Mouse (Mus musculus) neural tube, embryonic 11.5 days (tissue): ENCODE results near the gene Crybb1. TPM values are rescaled to one million over a fixed set of nuclear protein-coding genes. Genes with fewer than 3 reads are reported as not detected.

Experiments
- ATAC-seq: fragments of 200-750 bp; cut with Nextera tagmentation; 2 replicates; pipeline ENCODE4 v1.8.0; 2017; ENCODE audit warnings: moderate number of reproducible peaks, mild to moderate bottlenecking, moderate TSS enrichment, moderate library complexity; ENCODE audit not compliant: insufficient read depth, low FRiP score, low TSS enrichment
- DNase-seq: peaks from one replicate; pipeline ENCODE4 v3.0.0-alpha.2; 2015; ENCODE audit warnings: low spot score
- H3K27ac ChIP-seq: fragments of 300-500 bp; sonication (generic); 2 replicates; pipeline ENCODE4 v1.5.1; 2014; ENCODE audit warnings: low read depth, mild to moderate bottlenecking, low read length
- H3K27me3 ChIP-seq: fragments of 300-500 bp; sonication (generic); 2 replicates; pipeline ENCODE4 v1.6.1; 2014; ENCODE audit warnings: mild to moderate bottlenecking, low read length, mixed read lengths; ENCODE audit not compliant: control insufficient read depth, insufficient read depth
- H3K36me3 ChIP-seq: fragments of 300-500 bp; sonication (generic); 2 replicates; pipeline ENCODE4 v1.6.1; 2014; ENCODE audit warnings: mild to moderate bottlenecking, low read length, moderate library complexity, mixed read lengths; ENCODE audit not compliant: control insufficient read depth, insufficient read depth
- H3K4me1 ChIP-seq: fragments of 300-500 bp; sonication (generic); 2 replicates; pipeline ENCODE4 v1.6.1; 2014; ENCODE audit warnings: low read length, mixed read lengths; ENCODE audit not compliant: control insufficient read depth, insufficient read depth
- H3K4me2 ChIP-seq: fragments of 300-500 bp; sonication (generic); 2 replicates; pipeline ENCODE4 v1.6.1; 2014; ENCODE audit warnings: low read depth, mild to moderate bottlenecking, moderate library complexity
- H3K4me3 ChIP-seq: fragments of 300-500 bp; sonication (generic); 2 replicates; pipeline ENCODE4 v1.5.1; 2014; ENCODE audit warnings: low read depth, low read length
- H3K9ac ChIP-seq: fragments of 300-500 bp; sonication (generic); 2 replicates; pipeline ENCODE4 v1.6.1; 2014; ENCODE audit warnings: mild to moderate bottlenecking, low read length
- H3K9me3 ChIP-seq: fragments of 300-500 bp; sonication (generic); 2 replicates; pipeline ENCODE4 v1.6.1; 2016; ENCODE audit warnings: low read length; ENCODE audit not compliant: control insufficient read depth
- WGBS: fragments of 180-500 bp; shearing (Covaris S2); extraction: QIAGEN DNeasy Blood & Tissue Kit; methylation state at CpG from one replicate; pipeline ENCODE4 v1.1.7; 2014; 5-methylcytosine and 5-hydroxymethylcytosine counted together
- polyA plus RNA-seq: library from polyadenylated mRNA; unstranded; fragments of >200 nt; fragmentation: Nextera tagmentation; extraction: Ambion mirVana; gene quantifications from 2 replicates; pipeline ENCODE4 v1.2.1, GENCODE M21; 2014

The Crybb1 gene
- polyA plus RNA-seq, 1 experiment from 2014 or later: 0.90 TPM

- H3K27me3 ChIP-seq: no peaks in the 10 kb centered on the region
- H3K27ac ChIP-seq: no peak overlapping the region
- H3K9ac ChIP-seq: no peak overlapping the region
- H3K9me3 ChIP-seq: no peaks in the 10 kb centered on the region
- H3K4me3 ChIP-seq: no peak overlapping the region
- H3K36me3 ChIP-seq: no peaks in the 10 kb centered on the region
- DNase-seq (no peak), ATAC-seq (no peak)
- H3K4me2 ChIP-seq: no peak overlapping the region
- WGBS: 79% methylated on average over 2 of the region's 2 CpGs
- peaks cover 26% of the 10 kb centered on the region for H3K4me1 ChIP-seq
Measured at GRCm38 (mm10) chr5:112241849-112242248, 13.8 kb upstream of the Crybb1 start.

- ATAC-seq: no peak
- Histone ChIP-seq H3K27ac (no peak overlapping the region), H3K4me3 (no peak overlapping the region), H3K4me1 (peaks cover 21% of the 10 kb centered on the region), H3K27me3 (no peaks in the 10 kb centered on the region), H3K9ac (no peak overlapping the region), H3K36me3 (no peaks in the 10 kb centered on the region), H3K4me2 (no peak overlapping the region), H3K9me3 (no peaks in the 10 kb centered on the region)
- DNase-seq: no peak
- WGBS: 70% methylated on average over 5 of the region's 5 CpGs
Measured at GRCm38 (mm10) chr5:112242361-112242778, 13.2 kb upstream of the Crybb1 start.

GRCm38 (mm10) chr5:112243041-112243440 is 12.6 kb upstream of the Crybb1 start:
- Histone ChIP-seq H3K4me1 (peaks cover 14% of the 10 kb centered on the region; the same call in 1 of the 2 replicates), H3K9ac (no peak overlapping the region), H3K27ac (no peak overlapping the region), H3K4me3 (no peak overlapping the region), H3K36me3 (no peaks in the 10 kb centered on the region), H3K4me2 (no peak overlapping the region), H3K9me3 (no peaks in the 10 kb centered on the region), H3K27me3 (no peaks in the 10 kb centered on the region)
- WGBS: 52% methylated on average over 5 of the region's 5 CpGs
- ATAC-seq (no peak), DNase-seq (no peak)

GRCm38 (mm10) chr5:112243539-112244274 is 11.9 kb upstream of the Crybb1 start:
- no peak for DNase-seq
- no peaks in the 10 kb centered on the region for H3K36me3 ChIP-seq
- H3K4me3 ChIP-seq: no peak overlapping the region
- H3K4me1 ChIP-seq: peaks cover 8% of the 10 kb centered on the region; the same call in 1 of the 2 replicates
- H3K4me2 ChIP-seq: no peak overlapping the region
- H3K27ac ChIP-seq: no peak overlapping the region
- no peaks in the 10 kb centered on the region for H3K9me3 ChIP-seq
- no peak for ATAC-seq
- no peaks in the 10 kb centered on the region for H3K27me3 ChIP-seq
- H3K9ac ChIP-seq: no peak overlapping the region
- WGBS: 83% methylated on average over 10 of the region's 10 CpGs

- Histone ChIP-seq H3K4me2 (no peak overlapping the region), H3K9ac (no peak overlapping the region), H3K27ac (no peak overlapping the region), H3K36me3 (no peaks in the 10 kb centered on the region), H3K27me3 (no peaks in the 10 kb centered on the region), H3K4me3 (no peak overlapping the region), H3K4me1 (peaks cover 5% of the 10 kb centered on the region; the same call in 1 of the 2 replicates), H3K9me3 (no peaks in the 10 kb centered on the region)
- 82% methylated on average over 1 of the region's 1 CpGs for WGBS
- DNase-seq (no peak), ATAC-seq (no peak)
Measured at GRCm38 (mm10) chr5:112244275-112244562, 11.4 kb upstream of the Crybb1 start.

GRCm38 (mm10) chr5:112244890-112245615 is 10.6 kb upstream of the Crybb1 start:
- H3K27ac ChIP-seq: no peak overlapping the region
- H3K9ac ChIP-seq: no peak overlapping the region
- no peaks in the 10 kb centered on the region for H3K36me3 ChIP-seq
- no peak overlapping the region for H3K4me3 ChIP-seq
- H3K9me3 ChIP-seq: no peaks in the 10 kb centered on the region
- no peak for ATAC-seq
- H3K27me3 ChIP-seq: no peaks in the 10 kb centered on the region
- WGBS: 58% methylated on average over 8 of the region's 8 CpGs
- H3K4me1 ChIP-seq: peaks cover 5% of the 10 kb centered on the region; the same call in 1 of the 2 replicates
- no peak for DNase-seq
- no peak overlapping the region for H3K4me2 ChIP-seq

- WGBS: 43% methylated on average over 8 of the region's 8 CpGs
Measured at GRCm38 (mm10) chr5:112247399-112247798, 8.2 kb upstream of the Crybb1 start.

GRCm38 (mm10) chr5:112249106-112249505 is 6.5 kb upstream of the Crybb1 start:
- H3K9me3 ChIP-seq: no peaks in the 10 kb centered on the region
- H3K36me3 ChIP-seq: no peaks in the 10 kb centered on the region
- 82% methylated on average over 11 of the region's 11 CpGs for WGBS
- no peaks in the 10 kb centered on the region for H3K4me1 ChIP-seq
- H3K4me2 ChIP-seq: no peak overlapping the region
- H3K27me3 ChIP-seq: no peaks in the 10 kb centered on the region
- H3K9ac ChIP-seq: no peak overlapping the region
- H3K4me3 ChIP-seq: no peak overlapping the region
- DNase-seq (no peak), ATAC-seq (no peak)
- H3K27ac ChIP-seq: no peak overlapping the region

More at GRCm38 (mm10) chr5:112247399-112247798, 8.2 kb upstream of the Crybb1 start:
- DNase-seq (no peak), ATAC-seq (no peak)
- Histone ChIP-seq H3K4me3 (no peak overlapping the region), H3K27ac (no peak overlapping the region), H3K36me3 (no peaks in the 10 kb centered on the region), H3K4me1 (no peaks in the 10 kb centered on the region), H3K9ac (no peak overlapping the region), H3K27me3 (no peaks in the 10 kb centered on the region), H3K9me3 (no peaks in the 10 kb centered on the region), H3K4me2 (no peak overlapping the region)

- 79% methylated on average over 2 of the region's 2 CpGs for WGBS
Measured at GRCm38 (mm10) chr5:112252400-112252799, 3.2 kb upstream of the Crybb1 start, which contains the start of gene Cryba4. TSS of gene Cryba4 (minus strand) at chr5:112252518.

More at GRCm38 (mm10) chr5:112252400-112252799, 3.2 kb upstream of the Crybb1 start, which contains the start of gene Cryba4:
- H3K27ac ChIP-seq: no peak within 1 kb of the TSS
- H3K4me2 ChIP-seq: no peak within 1 kb of the TSS
- no peaks in the 10 kb centered on the region for H3K4me1 ChIP-seq
- ATAC-seq (no peak), DNase-seq (no peak)
- H3K9ac ChIP-seq: no peak within 1 kb of the TSS
- H3K36me3 ChIP-seq: no peaks in the 10 kb centered on the region
- no peaks in the 10 kb centered on the region for H3K27me3 ChIP-seq
- no peak within 1 kb of the TSS for H3K4me3 ChIP-seq
- H3K9me3 ChIP-seq: no peaks in the 10 kb centered on the region
